Mouse (Mus musculus) heart, adult 18-20 months (tissue): ENCODE results near the gene Fam173a. TPM values are rescaled to one million over a fixed set of nuclear protein-coding genes. Genes with fewer than 3 reads are reported as not detected.
"Not testable (repeated sequence)": the region's sequence is repeated elsewhere in the genome, so short reads cannot be mapped to it uniquely, and the experiment has no call there.

Experiments
- DNase-seq, 2 experiments: peaks; one replicate each; pipeline ENCODE4 v3.0.0; 2021 to 2022; ENCODE audit warnings: mixed read lengths in 1 of 2
- microRNA-seq, 2 experiments: library from miRNA; unstranded; fragments of <30 nt; microRNA quantifications; one replicate each; pipeline ENCODE4 v1.2.0; 2022
- total RNA-seq, 2 experiments: library from RNA; stranded (reverse); gene quantifications; 2 replicates each; pipeline ENCODE4 v1.2.3; 2021

Gene Fam173a
- total RNA-seq, 2 experiments from 2014 or later = 45.5 to 51.5 TPM

DNA sequence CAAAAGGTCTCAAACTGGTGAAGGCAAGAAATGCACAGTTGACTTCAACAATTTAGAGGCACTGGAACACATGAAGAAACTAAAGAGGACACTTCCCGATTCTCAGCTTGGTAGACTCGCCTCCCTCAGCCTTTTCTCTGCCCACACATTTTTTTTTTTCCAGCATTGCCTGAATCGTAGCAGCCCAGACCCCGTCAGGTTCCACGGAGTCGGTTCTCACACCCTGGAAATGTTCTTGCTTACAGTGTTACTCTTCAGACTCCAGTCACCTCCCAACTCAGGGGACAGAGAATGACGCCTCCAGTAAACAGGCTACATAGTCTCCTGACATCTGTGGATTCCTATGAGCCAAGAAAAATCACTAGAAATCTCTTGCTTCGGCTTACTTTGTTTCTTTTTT is 32.6 kb downstream of the Fam173a start:
- no peak for DNase-seq

DNA sequence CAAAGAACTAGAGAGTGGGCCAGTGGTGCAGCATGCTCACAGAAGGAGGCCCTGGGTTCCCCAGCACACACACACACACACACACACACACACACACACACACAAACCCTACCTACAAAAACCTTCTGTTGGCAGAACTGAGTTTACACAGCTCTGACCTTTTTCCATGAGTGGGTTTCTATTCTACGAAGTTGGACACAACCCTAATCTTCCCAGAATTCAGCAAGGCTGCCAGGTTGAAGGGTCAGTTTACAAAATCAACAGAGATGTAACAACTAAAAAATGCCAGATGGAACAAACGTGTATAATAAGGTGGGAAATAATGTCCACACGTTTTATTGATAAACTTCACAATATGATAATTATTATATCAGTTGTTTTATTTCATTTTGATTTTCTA is 35.0 kb downstream of the Fam173a start:
- DNase-seq = no peak

- peak in 1 of 2 experiments; percentile 26 for DNase-seq
Measured at GRCm38 (mm10) chr17:25756378-25757242, 36.1 kb downstream of the Fam173a start.

- DNase-seq = no peak
Measured at GRCm38 (mm10) chr17:25755627-25756377, 36.9 kb downstream of the Fam173a start.

GRCm38 (mm10) chr17:25755086-25755485 is 37.6 kb downstream of the Fam173a start:
- no peak for DNase-seq

- no peak for DNase-seq
Measured at GRCm38 (mm10) chr17:25754241-25754640, 38.5 kb downstream of the Fam173a start, which contains the start of gene Msln. Gene Msln (minus strand): TSS chr17:25754378.

DNA sequence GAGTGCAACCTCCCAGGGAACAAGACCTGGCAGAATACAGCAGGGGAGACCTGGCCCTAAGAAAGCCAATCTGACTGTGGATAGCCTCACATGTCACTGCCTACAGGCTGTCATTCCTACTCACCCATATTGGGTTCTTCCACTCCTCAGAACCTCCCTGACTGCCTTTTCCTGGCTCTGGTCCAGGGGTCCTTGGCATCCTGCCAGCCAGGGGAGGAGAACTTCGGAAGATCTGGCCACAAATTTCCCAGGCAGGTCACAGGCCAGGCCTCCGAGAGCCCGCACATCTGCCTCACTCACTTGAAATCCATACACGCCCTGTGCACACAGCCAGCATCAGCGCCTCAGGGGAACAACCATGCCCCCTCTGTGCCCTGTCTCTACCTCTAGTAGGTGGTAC is 41.3 kb downstream of the Fam173a start:
- peak; percentile 35 to 50 for DNase-seq

GRCm38 (mm10) chr17:25749314-25749713 is 43.4 kb downstream of the Fam173a start:
- DNase-seq = no peak

GRCm38 (mm10) chr17:25748238-25748637 is 44.5 kb downstream of the Fam173a start:
- no peak for DNase-seq

- no peak for DNase-seq
Measured at GRCm38 (mm10) chr17:25744311-25744710, 48.4 kb downstream of the Fam173a start.

- no peak for DNase-seq
Measured at GRCm38 (mm10) chr17:25743831-25744230, 48.9 kb downstream of the Fam173a start.

GRCm38 (mm10) chr17:25741471-25741870 is 51.2 kb downstream of the Fam173a start:
- DNase-seq = not testable (repeated sequence)

Small RNA genes within 50 kb of the gene (microRNA-seq; reads per million reads assigned to microRNA genes)
- gene Gm25083 (0 reads per million in 2 experiments), gene Mir3082 (0.38 to 1.4 reads per million in 2 experiments), gene Mir6966 (2.4 to 2.7 reads per million in 2 experiments)

Other genes with a start within 250 kb of the Fam173a start
- gene Sox8, start 222.2 kb downstream of the Fam173a start, total RNA-seq = under 1 TPM; 0.20 to 0.31 TPM
- 10 to 100 TPM; 29.8 to 31.8 TPM for gene Lmf1, start 213.8 kb downstream of the Fam173a start, total RNA-seq
- under 1 TPM in 1 of 2 experiments, not detected in 1; 0.77 TPM for gene Gng13, start 75.7 kb downstream of the Fam173a start, total RNA-seq
- gene Chtf18, start 65.5 kb downstream of the Fam173a start, total RNA-seq = 1 to 10 TPM in 1 of 2 experiments, under 1 TPM in 1; 0.84 to 1.3 TPM
- gene Rpusd1, start 65.2 kb downstream of the Fam173a start, total RNA-seq = 1 to 10 TPM; 3.6 to 5.2 TPM
- gene Mslnl, start 56.9 kb downstream of the Fam173a start, total RNA-seq = not detected
- gene Msln, start 38.5 kb downstream of the Fam173a start, total RNA-seq = 10 to 100 TPM; 10.3 to 20.2 TPM
- gene Narfl, start 19.1 kb downstream of the Fam173a start, total RNA-seq = 10 to 100 TPM; 43.9 to 50.1 TPM
- 10 to 100 TPM; 11.4 to 12.1 TPM for gene Haghl, start 7.2 kb downstream of the Fam173a start, total RNA-seq
- gene Ccdc78, start 6.3 kb downstream of the Fam173a start, total RNA-seq = under 1 TPM in 1 of 2 experiments, not detected in 1; 0.39 TPM
- gene AC134908.4, start 2.8 kb upstream of the Fam173a start, total RNA-seq = not detected
- gene Metrn, start 4.2 kb upstream of the Fam173a start, total RNA-seq = 10 to 100 TPM; 55.0 to 76.0 TPM
- gene Fbxl16, start 16.2 kb upstream of the Fam173a start, total RNA-seq = 1 to 10 TPM; 1.5 to 1.7 TPM
- 10 to 100 TPM in 1 of 2 experiments, 1 to 10 TPM in 1; 9.8 to 11.7 TPM for gene Wdr24, start 30.7 kb upstream of the Fam173a start, total RNA-seq
- 10 to 100 TPM; 28.0 to 34.0 TPM for gene Jmjd8, start 36.0 kb upstream of the Fam173a start, total RNA-seq
- gene Stub1, start 40.5 kb upstream of the Fam173a start, total RNA-seq = 100 to 1,000 TPM; 113 to 128 TPM
- gene Rhbdl1, start 44.4 kb upstream of the Fam173a start, total RNA-seq = 1 to 10 TPM; 1.8 to 2.3 TPM
- 1 to 10 TPM; 1.2 to 3.3 TPM for gene Gm20683, start 48.9 kb upstream of the Fam173a start, total RNA-seq
- gene Rhot2, start 52.0 kb upstream of the Fam173a start, total RNA-seq = 100 to 1,000 TPM; 138 to 140 TPM
- gene Wdr90, start 68.6 kb upstream of the Fam173a start, total RNA-seq = 1 to 10 TPM; 1.0 to 2.3 TPM
- gene Mcrip2, start 75.9 kb upstream of the Fam173a start, total RNA-seq = 100 to 1,000 TPM; 283 to 318 TPM
- 10 to 100 TPM; 11.8 to 15.2 TPM for gene Mettl26, start 82.2 kb upstream of the Fam173a start, total RNA-seq
- gene Wfikkn1, start 88.0 kb upstream of the Fam173a start, total RNA-seq = under 1 TPM; 0.21 to 0.50 TPM
- gene Rab40c, start 126.8 kb upstream of the Fam173a start, total RNA-seq = 10 to 100 TPM; 14.5 to 15.3 TPM
- gene Pigq, start 152.0 kb upstream of the Fam173a start, total RNA-seq = 10 to 100 TPM; 37.8 to 43.4 TPM
- under 1 TPM in 1 of 2 experiments, not detected in 1; 0.21 TPM for gene Nhlrc4, start 152.1 kb upstream of the Fam173a start, total RNA-seq
- under 1 TPM; 0.32 to 0.57 TPM for gene A930017K11Rik, start 159.7 kb upstream of the Fam173a start, total RNA-seq
- 1 to 10 TPM; 6.1 to 8.5 TPM for gene Capn15, start 192.9 kb upstream of the Fam173a start, total RNA-seq